Mouse (Mus musculus) c-Kit-negative CD71-positive TER-119-positive erythroid progenitor cells, embryonic 14.5 days (primary cell): Measurements from ENCODE around the gene Hist1h2ai.

ENCODE experiments used
- DNase-seq: peaks from one replicate; pipeline ENCODE4 v3.0.0-alpha.2; 2013; ENCODE audit warnings: low read depth, low spot score

Gene Hist1h2ai

DNA sequence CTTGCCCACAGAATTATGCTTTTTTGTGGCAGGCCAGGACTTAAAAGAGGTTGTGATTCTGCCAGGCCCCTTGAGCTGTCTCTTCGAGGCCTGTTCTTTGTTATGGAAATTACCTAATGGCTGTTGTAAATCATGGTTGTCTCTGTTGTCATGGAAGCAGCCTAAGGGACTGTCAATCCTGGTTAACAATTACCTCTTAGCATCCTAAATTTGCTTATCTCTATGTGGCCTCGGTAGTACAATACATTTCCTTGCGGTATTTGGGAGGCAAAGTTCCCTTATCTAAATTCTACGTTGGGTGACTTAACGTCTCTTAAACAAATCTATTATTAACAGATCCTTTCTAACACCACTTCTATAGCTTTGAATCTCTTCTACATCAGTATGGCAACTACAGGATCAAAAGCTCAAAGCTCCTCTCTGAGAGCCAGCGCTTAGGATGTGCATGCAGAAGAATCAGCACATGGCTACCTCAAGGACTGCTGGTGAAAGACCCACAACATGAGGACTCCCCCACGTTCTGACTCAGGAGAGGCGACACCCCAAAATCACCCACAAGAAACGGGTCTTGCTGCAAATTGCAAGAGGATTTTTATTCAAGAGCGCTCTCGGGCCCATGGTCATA lies 11.8 kb downstream of the Hist1h2ai start:
- DNase-seq, result no peak

DNA sequence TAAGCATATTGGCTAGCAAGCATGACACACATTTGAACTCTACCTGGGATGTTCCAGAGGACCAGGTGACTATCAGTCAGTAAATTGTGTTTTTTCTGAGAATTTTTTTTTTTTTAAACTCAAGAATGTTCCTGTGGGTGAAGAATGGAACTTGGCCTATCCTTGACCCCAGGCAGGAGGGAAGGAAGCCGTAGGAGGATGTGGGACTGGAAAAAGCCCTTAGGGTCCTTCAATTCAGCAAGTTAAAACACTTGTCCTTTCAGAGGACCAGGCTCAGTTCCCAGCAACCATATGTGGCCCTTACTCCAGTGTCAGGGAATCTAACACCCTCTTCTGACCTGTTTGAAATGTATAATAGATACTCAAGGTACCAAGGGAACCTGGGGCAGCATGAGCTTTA lies 13.3 kb downstream of the Hist1h2ai start:
- no peak for DNase-seq

DNA sequence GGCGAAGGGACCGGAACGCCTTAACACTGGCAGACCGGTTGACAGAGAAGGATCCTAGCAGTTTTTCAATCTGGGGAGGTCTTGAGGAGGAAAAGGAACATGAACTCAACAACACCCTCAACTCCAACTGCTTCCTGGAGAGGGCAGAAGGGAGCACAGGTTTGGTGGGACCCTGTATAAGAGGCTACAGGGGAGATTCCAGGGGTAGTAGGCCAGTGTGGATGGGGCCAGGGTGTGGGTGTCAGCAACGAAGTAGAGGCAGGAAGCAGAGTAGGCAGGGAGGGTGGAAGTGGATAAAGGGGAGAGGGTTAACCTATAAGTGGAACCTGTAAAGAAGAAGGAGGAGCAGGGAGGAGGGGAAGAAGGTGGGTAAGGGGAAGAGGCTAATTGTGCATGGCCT lies 17.2 kb downstream of the Hist1h2ai start:
- DNase-seq, result no peak

DNA sequence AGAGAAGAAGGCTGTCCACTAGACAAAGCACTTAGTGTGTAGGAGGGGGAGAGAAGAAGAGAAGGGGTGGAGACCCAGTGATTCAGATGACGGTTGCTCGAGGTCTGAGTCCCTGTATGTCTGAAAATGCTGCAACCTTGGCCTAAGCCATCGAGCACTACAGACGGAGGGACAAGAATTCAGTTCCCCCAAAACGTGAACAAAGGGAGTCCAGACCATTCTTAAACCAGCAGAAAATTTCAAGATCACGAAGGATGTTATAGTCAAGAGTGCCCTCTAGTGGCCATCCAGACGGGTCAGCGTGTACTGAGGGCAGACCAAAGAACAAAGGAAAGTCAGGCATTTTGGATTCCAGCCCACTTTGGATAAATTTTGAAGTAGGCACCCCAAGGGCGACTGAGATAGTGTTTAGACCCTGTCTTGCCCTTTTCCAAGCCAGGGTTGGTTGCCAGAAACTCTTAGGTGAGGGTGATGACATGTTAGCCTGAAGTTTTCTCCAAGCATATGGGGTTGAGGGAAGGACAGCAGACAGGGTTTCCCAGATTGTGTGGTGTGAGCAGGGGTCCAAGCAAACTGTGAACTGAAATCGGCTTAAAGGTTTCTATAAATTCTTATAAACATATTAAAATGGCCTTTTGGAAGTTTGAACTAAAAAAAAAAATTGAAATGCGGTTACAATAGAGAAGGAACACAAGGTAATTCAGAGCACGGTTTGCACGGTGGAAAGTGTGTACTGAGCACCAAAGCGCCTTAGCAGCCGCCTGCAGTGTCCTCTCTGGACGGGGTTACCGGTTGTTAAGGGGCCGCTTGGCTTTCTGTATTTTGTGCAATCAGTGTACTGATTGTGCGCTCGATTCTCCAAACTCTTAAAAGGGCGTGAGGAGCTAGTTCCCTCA lies 18.0 kb downstream of the Hist1h2ai start:
- peak; percentile 89 for DNase-seq

DNA sequence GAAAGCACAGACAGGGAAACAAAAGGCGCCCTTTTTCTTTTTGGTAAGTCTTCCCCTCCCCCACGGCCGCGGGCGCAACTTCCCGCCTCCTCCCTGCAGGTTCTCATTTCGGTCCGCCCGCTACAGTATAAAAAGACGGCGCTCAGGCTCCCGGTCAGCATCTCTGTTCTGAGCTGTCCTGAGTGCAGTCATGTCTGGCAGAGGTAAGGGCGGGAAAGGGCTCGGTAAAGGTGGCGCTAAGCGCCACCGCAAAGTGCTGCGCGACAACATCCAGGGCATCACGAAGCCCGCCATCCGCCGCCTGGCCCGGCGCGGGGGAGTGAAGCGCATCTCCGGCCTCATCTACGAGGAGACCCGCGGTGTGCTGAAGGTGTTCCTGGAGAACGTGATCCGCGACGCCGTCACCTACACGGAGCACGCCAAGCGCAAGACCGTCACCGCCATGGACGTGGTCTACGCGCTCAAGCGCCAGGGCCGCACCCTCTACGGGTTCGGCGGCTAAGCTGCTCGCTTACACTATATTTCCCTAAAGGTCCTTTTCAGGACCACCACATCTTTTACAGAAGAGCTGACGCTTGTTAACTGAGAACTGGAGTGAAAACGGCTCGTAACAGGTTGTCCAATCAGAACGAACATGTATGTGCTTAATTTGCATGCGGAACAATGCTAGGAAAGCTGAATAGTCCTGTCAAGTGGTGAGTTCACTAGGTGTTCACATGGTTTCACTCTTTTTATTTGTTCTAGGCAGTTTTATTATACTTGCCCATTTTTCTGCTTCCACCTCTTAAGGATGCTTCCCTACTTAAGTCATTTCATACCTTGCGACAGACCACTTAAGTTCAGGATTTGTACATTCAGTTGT lies 18.9 kb downstream of the Hist1h2ai start, which contains the start of gene Hist1h4j:
TSS of gene Hist1h4j (plus strand) at position 159 of the 862 bp plus-strand sequence.
- peak; percentile 79 for DNase-seq

DNA sequence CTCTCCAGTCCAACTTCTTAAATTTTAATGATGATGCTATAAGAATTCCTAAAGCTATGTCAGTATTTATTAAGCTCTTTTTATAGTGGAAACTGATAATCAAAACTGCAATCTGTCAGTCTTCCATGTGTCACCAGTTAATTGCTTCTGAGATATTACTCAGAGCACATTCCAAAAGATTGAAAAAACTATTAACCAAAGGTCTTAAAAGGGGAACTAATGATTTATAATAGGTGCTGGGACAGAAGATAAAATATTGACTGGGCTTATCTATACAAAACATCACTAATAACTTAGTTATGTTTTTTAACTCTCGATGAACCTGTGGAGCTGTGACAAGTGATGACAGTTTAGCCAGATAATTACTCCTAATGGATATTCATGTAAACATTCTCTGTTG lies 28.8 kb downstream of the Hist1h2ai start:
- DNase-seq, result no peak

DNA sequence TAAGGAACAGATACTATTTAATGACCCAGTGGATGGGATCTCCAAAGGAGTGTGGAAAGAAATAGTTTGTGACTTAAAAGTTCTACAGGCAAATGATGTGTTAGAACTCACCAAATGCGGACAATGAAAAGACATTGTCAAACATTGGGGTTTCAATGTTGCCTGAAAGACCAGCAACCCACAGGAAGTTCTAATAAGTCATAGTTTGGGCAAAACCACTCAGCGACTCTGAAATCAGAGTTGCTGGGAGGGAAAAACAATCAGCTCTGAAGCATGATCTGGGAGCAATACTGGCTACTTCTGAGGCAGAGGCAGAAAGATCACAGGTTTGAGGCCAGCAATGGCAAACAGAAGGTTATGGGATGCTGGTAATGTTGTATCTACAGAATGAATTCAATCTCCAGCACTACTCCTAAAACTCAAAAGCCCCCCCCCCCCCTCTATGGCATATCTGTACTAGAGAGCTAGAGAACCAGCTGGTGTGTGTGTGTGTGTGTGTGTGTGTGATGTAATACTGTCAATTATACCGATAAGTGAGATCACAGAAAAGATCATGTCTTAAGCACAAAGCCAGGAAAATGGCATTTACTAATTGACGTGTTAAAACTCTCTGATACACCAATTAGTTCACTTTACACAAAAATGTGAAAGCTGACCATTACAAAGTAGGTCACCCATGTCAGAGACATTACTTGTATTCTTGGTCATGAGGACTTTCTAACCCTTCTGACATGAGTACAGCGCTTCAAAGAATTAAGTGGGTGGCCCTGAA lies 33.4 kb downstream of the Hist1h2ai start:
- DNase-seq, result peak; percentile 47

DNA sequence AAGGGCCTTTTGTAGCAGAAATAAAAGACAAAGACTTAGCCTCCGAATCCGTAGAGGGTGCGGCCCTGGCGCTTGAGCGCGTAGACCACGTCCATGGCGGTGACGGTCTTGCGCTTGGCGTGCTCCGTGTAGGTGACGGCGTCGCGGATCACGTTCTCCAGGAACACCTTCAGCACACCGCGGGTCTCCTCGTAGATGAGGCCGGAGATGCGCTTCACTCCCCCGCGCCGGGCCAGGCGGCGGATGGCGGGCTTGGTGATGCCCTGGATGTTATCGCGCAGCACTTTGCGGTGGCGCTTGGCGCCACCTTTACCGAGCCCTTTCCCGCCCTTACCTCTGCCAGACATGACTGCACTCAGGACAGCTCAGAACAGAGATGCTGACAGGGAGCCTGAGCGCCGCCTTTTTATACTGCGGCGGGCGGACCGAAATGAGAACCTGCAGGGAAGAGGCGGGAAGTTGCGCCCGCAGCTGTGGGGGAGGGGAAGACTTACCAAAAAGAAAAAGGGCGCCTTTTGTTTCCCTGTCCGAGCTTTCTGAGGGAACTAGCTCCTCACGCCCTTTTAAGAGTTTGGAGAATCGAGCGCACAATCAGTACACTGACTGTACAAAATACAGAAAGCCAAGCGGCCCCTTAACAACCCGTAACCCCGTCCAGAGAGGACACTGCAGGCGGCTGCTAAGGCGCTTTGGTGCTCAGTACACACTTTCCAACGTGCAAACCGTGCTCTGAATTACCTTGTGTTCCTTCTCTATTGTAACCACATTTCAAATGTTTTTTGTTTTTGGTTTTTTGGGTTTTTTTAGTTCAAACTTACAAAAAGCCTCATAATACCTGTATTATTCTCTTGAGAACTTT lies 34.2 kb downstream of the Hist1h2ai start, which contains the start of gene Hist1h4k:
TSS of gene Hist1h4k (minus strand) at position 347 of the 859 bp plus-strand sequence.
- DNase-seq, result peak; percentile 85

DNA sequence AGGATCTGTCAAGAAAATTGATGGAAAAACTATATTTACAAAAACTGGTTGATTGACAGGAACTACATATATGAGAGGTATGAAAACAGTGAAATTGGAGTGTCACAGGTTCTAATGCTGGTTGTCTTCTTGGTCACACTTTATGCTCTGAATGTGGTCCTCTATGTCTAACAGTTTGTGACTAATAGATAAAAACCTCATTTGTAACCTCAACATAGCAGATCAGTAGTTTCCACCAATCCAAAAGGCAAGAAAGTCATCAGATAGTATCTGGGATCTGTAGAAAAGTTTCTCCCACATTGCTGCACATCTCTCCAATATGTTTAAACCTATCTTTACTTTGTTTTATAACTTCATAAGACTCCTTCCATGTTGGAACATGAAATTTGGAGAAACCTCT lies 35.2 kb downstream of the Hist1h2ai start:
- DNase-seq, result peak; percentile 41

DNA sequence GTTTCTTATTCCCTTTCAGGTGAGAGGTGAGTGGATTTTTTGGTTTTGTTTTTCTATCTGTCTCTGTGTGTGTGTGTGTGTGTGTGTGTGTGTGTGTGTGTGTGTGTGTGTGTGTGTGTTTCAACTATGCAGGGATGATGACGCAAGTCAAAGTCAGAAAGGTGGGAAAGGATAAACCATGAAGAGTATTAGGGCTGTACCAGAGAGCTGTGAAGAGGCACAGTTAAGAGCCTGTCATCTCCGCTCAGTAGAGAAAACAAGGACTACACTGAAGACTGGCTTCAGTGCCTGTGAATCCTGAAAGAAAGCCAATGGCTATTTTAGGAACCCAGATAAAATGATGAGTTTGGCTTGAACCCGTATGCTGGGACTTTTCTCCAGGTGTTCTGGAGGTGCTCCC lies 35.6 kb downstream of the Hist1h2ai start:
- no peak for DNase-seq

DNA sequence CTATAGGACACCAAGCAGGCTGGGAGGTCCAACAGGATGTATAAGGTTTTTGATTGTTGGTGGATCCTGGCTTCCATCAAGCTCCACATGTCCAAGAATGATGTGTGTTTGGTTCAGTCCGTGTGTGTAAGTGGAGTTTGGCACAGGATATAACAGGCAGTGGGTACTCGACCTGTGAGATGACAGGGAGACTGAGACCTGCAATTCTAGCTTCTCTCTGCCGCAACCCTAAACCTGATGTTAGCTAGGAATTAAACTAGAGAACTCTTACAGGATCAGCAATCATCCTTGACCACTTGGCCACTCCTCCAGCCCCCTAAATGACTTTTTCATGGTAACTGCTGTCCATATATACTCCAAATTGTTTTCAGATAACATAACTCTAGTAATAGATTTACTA lies 36.1 kb downstream of the Hist1h2ai start:
- DNase-seq, result peak; percentile 50

DNA sequence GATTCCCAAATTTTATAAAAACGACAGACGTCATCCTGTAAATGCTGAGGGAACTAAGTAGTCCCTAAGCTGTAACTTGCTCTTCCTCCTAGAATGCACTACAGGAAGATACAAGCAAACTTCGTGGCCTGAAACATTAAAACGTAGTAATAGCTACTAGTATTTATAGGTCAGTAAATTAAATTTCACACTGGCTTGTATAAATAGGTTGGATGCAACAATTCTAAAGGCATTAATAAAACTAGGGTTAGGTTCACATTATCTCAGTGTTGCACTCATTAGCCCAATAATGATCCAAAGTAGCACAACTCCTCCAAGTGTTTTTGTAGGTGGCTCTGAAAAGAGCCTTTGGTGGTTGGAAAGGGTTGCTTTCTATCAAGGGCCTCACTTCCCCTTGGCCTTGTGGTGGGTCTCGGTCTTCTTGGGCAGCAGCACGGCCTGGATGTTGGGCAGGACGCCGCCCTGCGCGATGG lies 36.9 kb downstream of the Hist1h2ai start:
- peak; percentile 64 for DNase-seq

DNA sequence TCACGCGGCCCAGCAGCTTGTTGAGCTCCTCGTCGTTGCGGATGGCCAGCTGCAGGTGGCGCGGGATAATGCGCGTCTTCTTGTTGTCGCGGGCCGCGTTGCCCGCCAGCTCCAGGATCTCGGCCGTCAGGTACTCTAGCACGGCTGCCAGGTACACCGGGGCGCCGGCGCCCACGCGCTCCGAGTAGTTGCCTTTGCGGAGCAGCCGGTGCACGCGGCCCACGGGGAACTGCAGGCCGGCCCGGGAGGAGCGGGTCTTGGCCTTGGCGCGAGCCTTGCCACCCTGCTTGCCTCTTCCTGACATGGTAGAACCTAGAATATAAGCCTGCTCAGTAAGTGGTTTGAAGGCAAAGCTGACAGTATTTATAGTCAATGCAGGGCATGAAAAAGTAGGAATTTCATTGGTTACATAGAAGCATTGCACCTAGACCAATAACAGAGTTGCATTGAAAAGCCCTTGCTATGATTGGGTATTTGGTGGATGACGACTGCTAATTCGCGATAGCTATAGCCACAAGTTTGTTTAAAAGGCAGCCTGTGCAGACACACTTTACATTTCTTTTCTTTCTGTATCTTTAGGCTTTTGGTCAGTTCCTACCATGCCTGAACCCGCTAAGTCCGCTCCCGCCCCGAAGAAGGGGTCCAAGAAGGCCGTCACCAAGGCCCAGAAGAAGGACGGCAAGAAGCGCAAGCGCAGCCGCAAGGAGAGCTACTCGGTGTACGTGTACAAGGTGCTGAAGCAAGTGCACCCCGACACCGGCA lies 37.5 kb downstream of the Hist1h2ai start, which contains the start of the genes Hist1h2ak and Hist1h2bn:
TSS of gene Hist1h2ak (minus strand) at position 304 of the 762 bp plus-strand sequence.
TSS of gene Hist1h2bn (plus strand) at position 600 of the 762 bp plus-strand sequence.
- DNase-seq, result peak; percentile 97

DNA sequence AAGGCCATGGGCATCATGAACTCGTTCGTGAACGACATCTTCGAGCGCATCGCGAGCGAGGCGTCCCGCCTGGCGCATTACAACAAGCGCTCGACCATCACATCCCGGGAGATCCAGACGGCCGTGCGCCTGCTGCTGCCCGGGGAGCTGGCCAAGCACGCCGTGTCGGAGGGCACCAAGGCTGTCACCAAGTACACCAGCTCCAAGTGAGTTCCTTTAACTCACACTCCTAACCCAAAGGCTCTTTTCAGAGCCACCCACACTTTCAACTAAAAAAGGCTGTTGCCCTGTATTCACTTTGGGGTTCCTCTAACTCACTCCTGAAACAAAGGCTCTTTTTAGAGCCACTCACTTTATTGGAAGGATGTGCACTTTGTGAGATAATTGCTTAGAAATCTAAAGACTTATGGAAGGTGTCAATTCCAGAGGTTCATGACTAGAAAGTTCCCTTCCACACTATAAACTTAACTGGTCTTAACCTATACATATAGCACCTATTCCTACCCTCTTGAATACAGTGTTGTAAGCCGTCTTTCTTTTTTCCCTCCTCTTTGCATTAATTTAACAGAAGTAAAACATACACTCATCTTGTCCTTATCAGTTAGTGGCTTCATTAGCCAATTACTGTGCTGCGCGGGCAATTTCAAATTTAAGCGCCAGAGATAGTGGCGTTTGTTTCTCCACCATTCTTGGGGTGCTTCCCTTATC lies 38.2 kb downstream of the Hist1h2ai start:
- peak; percentile 89 for DNase-seq

DNA sequence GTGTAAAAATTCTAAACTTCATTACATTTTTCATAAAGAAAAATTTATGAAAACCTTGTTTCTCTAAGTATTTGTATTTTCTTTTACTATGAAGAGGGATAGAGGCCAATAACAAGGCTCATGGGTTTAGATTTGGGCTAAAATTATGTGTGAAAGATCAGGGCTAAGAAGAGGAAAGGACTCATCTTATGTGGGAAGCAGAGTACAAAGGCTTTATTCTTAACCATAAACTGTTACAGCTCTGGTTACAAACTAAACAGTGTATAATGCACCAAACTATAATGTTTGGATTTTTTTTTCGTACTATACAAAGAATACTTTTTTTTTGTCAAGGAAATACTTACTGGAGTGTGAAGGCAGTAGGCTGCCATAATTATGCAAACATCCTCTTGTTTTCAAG lies 39.5 kb downstream of the Hist1h2ai start:
- DNase-seq, result no peak
